Mouse (Mus musculus): ENCODE results near the gene Lipi. TPM values are rescaled to one million over a fixed set of nuclear protein-coding genes. Genes with fewer than 3 reads are reported as not detected.

Gene Lipi
- polyA plus RNA-seq (2012; ENCODE audit: insufficient read depth, low replicate concordance): not detected in 2 replicates

- H3K27me3 ChIP-seq (replicated peaks): no peaks in the 10 kb centered on the region
- H3K4me1 ChIP-seq: 0 out of 2 replicates have a peak, but pooled peaks cover 3% of the 10 kb centered on the region
- no peak within 1 kb of the TSS for H3K4me3 ChIP-seq (replicated peaks)
- no peaks in the 10 kb centered on the region for H3K9me3 ChIP-seq
- no peaks in the 10 kb centered on the region for H3K36me3 ChIP-seq (replicated peaks; ENCODE audit: low read length)
- TF ChIP-seq FLI1 (IDR thresholded peaks at IDR 0.05; ENCODE audit: low read length) (no peak), GATA1 (IDR thresholded peaks at IDR 0.05; ENCODE audit: borderline replicate concordance, low read length) (no peak)
These were observed at the start of gene Lipi for GRCm38 (mm10) chr16:75585961-75586360. Lipi (minus strand) TSS chr16:75586061.

- H3K27me3 ChIP-seq (replicated peaks): no peaks in the 10 kb centered on the region
- no peak for TF ChIP-seq FLI1 (IDR thresholded peaks at IDR 0.05; ENCODE audit: low read length)
- no peaks in the 10 kb centered on the region for H3K4me1 ChIP-seq
- no peaks in the 10 kb centered on the region for H3K36me3 ChIP-seq (replicated peaks; ENCODE audit: low read length)
- no peaks in the 10 kb centered on the region for H3K9me3 ChIP-seq
- no peak overlapping the region for H3K4me3 ChIP-seq (replicated peaks)
These were observed 42.0 kb upstream of the Lipi start for GRCm38 (mm10) chr16:75627862-75628261.

GRCm38 (mm10) chr16:75617651-75618349, 31.9 kb upstream of the Lipi start:
- TF ChIP-seq GATA1 (IDR thresholded peaks at IDR 0.05; ENCODE audit: borderline replicate concordance, low read length) (no peak), FLI1 (IDR thresholded peaks at IDR 0.05; ENCODE audit: low read length) (no peak)
- Histone ChIP-seq H3K27me3 (replicated peaks) (no peaks in the 10 kb centered on the region), H3K4me1 (no peaks in the 10 kb centered on the region), H3K36me3 (replicated peaks; ENCODE audit: low read length) (no peaks in the 10 kb centered on the region), H3K9me3 (no peaks in the 10 kb centered on the region), H3K4me3 (replicated peaks) (no peak overlapping the region)

- no peaks in the 10 kb centered on the region for H3K36me3 ChIP-seq (replicated peaks; ENCODE audit: low read length)
- no peaks in the 10 kb centered on the region for H3K4me1 ChIP-seq
- no peak overlapping the region for H3K4me3 ChIP-seq (replicated peaks)
- TF ChIP-seq GATA1 (IDR thresholded peaks at IDR 0.05; ENCODE audit: borderline replicate concordance, low read length): no peak
- TF ChIP-seq FLI1 (IDR thresholded peaks at IDR 0.05; ENCODE audit: low read length): no peak
- no peaks in the 10 kb centered on the region for H3K9me3 ChIP-seq
- no peaks in the 10 kb centered on the region for H3K27me3 ChIP-seq (replicated peaks)
These were observed 26.7 kb upstream of the Lipi start for GRCm38 (mm10) chr16:75612561-75612960.

- no peaks in the 10 kb centered on the region for H3K9me3 ChIP-seq
- H3K36me3 ChIP-seq (replicated peaks; ENCODE audit: low read length): no peaks in the 10 kb centered on the region
- no peak overlapping the region for H3K4me3 ChIP-seq (replicated peaks)
- H3K4me1 ChIP-seq: no peaks in the 10 kb centered on the region
- no peaks in the 10 kb centered on the region for H3K27me3 ChIP-seq (replicated peaks)
- TF ChIP-seq FLI1 (IDR thresholded peaks at IDR 0.05; ENCODE audit: low read length) (no peak), GATA1 (IDR thresholded peaks at IDR 0.05; ENCODE audit: borderline replicate concordance, low read length) (no peak)
These were observed 20.6 kb upstream of the Lipi start for GRCm38 (mm10) chr16:75606415-75606814.

- Histone ChIP-seq H3K27me3 (replicated peaks) (no peaks in the 10 kb centered on the region), H3K9me3 (no peaks in the 10 kb centered on the region), H3K4me3 (replicated peaks) (peak overlapping the region; percentile 95), H3K4me1 (peaks cover 5% of the 10 kb centered on the region; the same call in 1 of the 2 replicates), H3K36me3 (replicated peaks; ENCODE audit: low read length) (no peaks in the 10 kb centered on the region)
- TF ChIP-seq GATA1 (IDR thresholded peaks at IDR 0.05; ENCODE audit: borderline replicate concordance, low read length) (no peak), FLI1 (IDR thresholded peaks at IDR 0.05; ENCODE audit: low read length) (no peak)
These were observed 7.8 kb upstream of the Lipi start for GRCm38 (mm10) chr16:75593501-75594183.

GRCm38 (mm10) chr16:75592671-75593500, 7.0 kb upstream of the Lipi start, which contains the start of gene Rbm11:
Rbm11 (plus strand) TSS chr16:75592844.
- no peaks in the 10 kb centered on the region for H3K27me3 ChIP-seq (replicated peaks)
- peaks cover 5% of the 10 kb centered on the region; the same call in 1 of the 2 replicates for H3K4me1 ChIP-seq
- no peaks in the 10 kb centered on the region for H3K36me3 ChIP-seq (replicated peaks; ENCODE audit: low read length)
- peak within 1 kb of the TSS; percentile 95 for H3K4me3 ChIP-seq (replicated peaks)
- TF ChIP-seq GATA1 (IDR thresholded peaks at IDR 0.05; ENCODE audit: borderline replicate concordance, low read length) (no peak), FLI1 (IDR thresholded peaks at IDR 0.05; ENCODE audit: low read length) (no peak)
- no peaks in the 10 kb centered on the region for H3K9me3 ChIP-seq

- Histone ChIP-seq H3K9me3 (no peaks in the 10 kb centered on the region), H3K27me3 (replicated peaks) (no peaks in the 10 kb centered on the region), H3K4me3 (replicated peaks) (no peak overlapping the region), H3K4me1 (0 out of 2 replicates have a peak, but pooled peaks cover 3% of the 10 kb centered on the region), H3K36me3 (replicated peaks; ENCODE audit: low read length) (no peaks in the 10 kb centered on the region)
- no peak for TF ChIP-seq GATA1 (IDR thresholded peaks at IDR 0.05; ENCODE audit: borderline replicate concordance, low read length)
- TF ChIP-seq FLI1 (IDR thresholded peaks at IDR 0.05; ENCODE audit: low read length): no peak
These were observed 605 bp upstream of the Lipi start for GRCm38 (mm10) chr16:75586466-75586865.

GRCm38 (mm10) chr16:75582279-75582678, 3.6 kb downstream of the Lipi start:
- Histone ChIP-seq H3K27me3 (replicated peaks) (no peaks in the 10 kb centered on the region), H3K9me3 (no peaks in the 10 kb centered on the region), H3K4me1 (0 out of 2 replicates have a peak, but pooled peaks cover 3% of the 10 kb centered on the region), H3K4me3 (replicated peaks) (no peak overlapping the region), H3K36me3 (replicated peaks; ENCODE audit: low read length) (no peaks in the 10 kb centered on the region)
- no peak for TF ChIP-seq GATA1 (IDR thresholded peaks at IDR 0.05; ENCODE audit: borderline replicate concordance, low read length)
- no peak for TF ChIP-seq FLI1 (IDR thresholded peaks at IDR 0.05; ENCODE audit: low read length)
